Mouse (Mus musculus) cerebellum, postnatal 4 days (tissue): ENCODE measurements around the gene Vmn2r26.
"Not testable (repeated sequence)": the region's sequence is repeated elsewhere in the genome, so short reads cannot be mapped to it uniquely, and the experiment has no call there.

Experiments
- DNase-seq, 2 experiments: peaks; one replicate each; pipeline ENCODE4 v3.0.0; 2022; ENCODE audit warnings: low spot score in 2 of 2, mixed read lengths in 1 of 2

The Vmn2r26 gene

DNA sequence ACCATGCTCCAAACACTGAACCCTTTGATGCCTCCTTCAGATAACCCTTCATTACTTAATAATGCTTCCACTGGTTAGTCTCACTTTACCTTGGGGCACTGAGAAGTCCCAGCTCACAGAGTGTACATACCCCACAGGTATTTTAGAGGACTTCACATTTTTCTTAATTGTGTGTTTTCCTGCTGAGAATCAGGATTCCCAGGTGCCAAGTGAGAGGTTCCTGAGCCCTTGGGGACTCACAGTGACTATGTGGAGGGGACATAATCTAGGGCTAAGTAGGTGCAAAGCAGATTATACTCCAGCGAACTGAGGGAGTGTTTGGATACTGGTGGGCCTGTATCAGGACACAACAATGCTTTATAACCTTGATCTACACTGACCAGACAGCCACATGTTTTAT, at the start of gene Vmn2r26:
TSS of gene Vmn2r26 (plus strand) at position 301 of the 400 bp plus-strand sequence.
- DNase-seq: not testable (repeated sequence)

DNA sequence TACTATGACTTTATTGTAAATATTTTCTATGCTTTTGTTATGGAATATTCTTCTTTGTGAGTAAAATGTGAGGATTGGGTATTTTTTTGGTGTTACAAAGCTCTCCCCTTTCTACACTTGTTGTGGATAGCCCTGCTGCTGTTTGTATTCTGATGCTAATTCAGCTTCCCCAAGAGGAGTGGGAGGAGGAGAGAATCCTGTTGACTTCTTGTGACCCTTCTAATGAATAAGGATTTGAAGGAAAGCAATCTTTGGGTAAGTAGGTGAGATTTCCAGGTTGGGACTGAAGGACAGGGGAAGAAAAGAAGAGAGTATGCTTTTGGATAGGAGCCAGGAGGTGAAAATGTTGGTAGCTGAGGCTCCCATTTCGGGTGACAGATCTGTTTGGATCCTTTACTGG, 3.5 kb upstream of the Vmn2r26 start:
- no peak for DNase-seq

DNA sequence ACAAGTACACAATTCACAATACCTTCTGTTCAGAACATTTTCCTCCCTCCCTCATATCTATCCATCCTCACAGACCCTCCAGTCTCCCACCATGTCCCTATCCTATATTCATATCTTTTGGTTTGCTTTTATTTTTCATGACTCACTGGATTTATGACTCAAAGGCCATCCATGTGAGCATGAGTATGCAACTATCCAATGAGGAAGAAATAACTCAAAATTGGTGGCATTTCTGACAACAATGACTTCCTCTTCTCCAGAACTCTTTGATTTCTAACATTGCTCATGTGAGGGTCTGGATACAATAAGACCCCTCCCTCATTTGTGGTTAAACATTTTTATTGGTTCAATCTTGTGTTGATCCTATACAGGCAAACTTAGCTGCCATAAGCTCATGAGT, 24.0 kb downstream of the Vmn2r26 start:
- DNase-seq: no peak

GRCm38 (mm10) chr6:124053611-124054010, 29.2 kb downstream of the Vmn2r26 start:
- DNase-seq: not testable (repeated sequence)

- DNase-seq: no peak
These were observed 78.0 kb downstream of the Vmn2r26 start for GRCm38 (mm10) chr6:124102334-124102733.
